Mouse (Mus musculus): ENCODE results near the gene Vwce.

Vwce gene

DNA sequence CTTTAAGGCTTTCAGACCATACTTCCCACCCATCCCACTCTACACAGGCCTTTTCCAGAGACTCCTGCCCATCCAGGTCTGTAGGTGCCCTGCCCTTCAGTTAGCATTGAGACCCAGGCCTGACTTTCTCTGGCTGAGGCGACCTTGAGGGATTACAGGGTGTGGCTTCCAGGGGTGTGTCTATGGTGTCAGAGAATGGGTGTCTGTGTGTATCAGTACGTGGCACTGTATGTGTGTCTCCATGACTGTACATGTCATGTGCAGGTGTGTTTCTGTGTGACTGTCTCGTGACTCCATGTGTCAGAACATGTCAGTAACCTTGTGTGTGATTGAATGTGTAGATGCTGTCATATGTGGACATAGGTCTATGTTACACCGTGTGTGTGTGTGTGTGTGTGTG lies 37.3 kb downstream of the Vwce start:
- CTCF ChIA-PET = interaction anchor here (0.5 to 3.4 kb wide), 5 partner anchors 35 to 70 kb away, joined by 3 to 11 read pairs (median 7); no protein-coding TSS in a partner anchor

DNA sequence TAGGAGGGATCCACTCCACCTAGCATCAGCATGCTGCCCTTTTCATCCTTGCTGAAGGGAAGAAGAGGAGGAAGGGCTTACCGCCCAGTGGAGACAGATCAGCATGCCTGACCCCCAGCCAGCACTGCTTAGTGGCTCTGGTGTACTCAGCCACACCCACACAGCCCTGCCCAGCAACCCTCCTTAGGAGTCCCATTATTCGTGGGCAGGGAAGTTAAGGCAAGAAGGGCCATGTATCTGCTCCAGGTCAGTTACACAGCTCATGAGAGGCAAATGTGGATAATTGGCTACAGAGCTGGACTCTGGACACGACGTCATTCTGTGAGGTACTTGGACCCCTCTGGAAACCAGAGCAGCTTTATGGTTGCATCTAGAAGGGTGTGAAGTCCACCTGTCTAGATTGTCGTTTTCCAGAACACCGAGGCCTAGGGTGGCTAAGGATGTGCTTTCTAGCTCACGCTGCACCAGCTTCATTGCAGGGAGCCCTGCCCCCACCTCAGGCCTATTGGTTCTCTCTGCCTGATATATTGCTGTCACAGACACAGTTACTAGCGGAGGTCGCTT lies 37.9 kb downstream of the Vwce start:
- CTCF ChIA-PET = interaction anchor here (0.5 to 3.4 kb wide), 7 partner anchors 34 to 287 kb away, joined by 3 to 11 read pairs (median 6); no protein-coding TSS in a partner anchor
- POLR2A ChIA-PET = interaction anchor here in 1 of 4 experiments (1.0 to 2.2 kb wide), 2 partner anchors 16 to 37 kb away, joined by 3 to 6 read pairs; no protein-coding TSS in a partner anchor

More for the DNA sequence above, 37.3 kb downstream of the Vwce start:
- POLR2A ChIA-PET = interaction anchor here in 1 of 4 experiments (1.0 kb wide), 1 partner anchor 38 kb away, joined by 3 read pairs; no protein-coding TSS in a partner anchor

DNA sequence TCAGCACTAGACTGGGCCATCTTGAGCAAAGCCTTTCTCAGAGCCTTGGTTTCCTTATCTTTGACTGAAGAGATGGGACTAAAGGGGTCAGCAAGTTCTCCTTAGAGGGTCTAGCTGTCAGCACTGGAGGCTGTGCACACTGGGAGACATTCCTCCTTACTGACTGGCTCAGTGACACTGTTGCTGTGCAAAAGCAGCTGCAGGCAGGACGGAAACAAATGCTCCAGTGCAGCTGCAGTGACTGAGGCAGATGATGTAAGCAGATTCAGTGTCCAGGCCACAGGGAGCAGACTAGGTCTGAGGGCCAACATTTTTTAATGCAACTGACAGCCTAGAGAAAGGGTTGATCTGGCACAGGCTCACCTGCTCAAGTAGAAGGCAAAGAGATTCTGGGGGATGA lies 39.3 kb downstream of the Vwce start:
- ChIA-PET POLR2A (interaction anchor here in 2 of 4 experiments (0.9 to 2.2 kb wide), 5 partner anchors 9 to 43 kb away, joined by 3 to 6 read pairs (median 3); no protein-coding TSS in a partner anchor), CTCF (interaction anchor here in 2 of 4 experiments (1.0 to 3.4 kb wide), 2 partner anchors 36 to 37 kb away, joined by 3 to 11 read pairs; no protein-coding TSS in a partner anchor)

DNA sequence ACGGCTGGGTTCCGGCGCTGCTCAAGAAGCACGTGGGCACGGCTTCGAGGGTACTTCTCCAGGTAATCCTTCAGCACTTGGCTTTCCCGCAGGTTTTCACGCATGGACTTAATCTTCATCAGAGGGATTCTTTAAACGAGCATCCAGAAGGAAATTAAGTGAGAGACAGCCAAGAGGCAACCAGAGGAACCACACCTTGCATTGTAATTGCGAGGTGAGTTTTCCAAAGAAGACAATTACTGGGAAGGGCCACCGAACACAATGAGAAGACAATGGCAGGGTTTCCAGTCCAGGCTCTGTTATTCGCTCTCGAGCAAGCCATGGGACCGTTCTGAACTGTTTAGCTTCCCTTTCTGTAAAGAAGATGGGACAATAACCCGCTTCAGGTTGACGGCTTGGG lies 42.6 kb downstream of the Vwce start:
- ChIA-PET CTCF (interaction anchor here (0.6 to 5.6 kb wide), 20 partner anchors 8 to 1336 kb away, joined by 3 to 60 read pairs (median 6); partner anchors contain the start of gene Ms4a15 (in 1 of the 4)), POLR2A (interaction anchor here (0.5 to 2.5 kb wide), 25 partner anchors 8 to 764 kb away, joined by 3 to 8 read pairs (median 4); partner anchors contain the start of genes Vps37c (in 2 of the 4), Ccdc86 (in 1 of the 4), Cpsf7 (in 1 of the 4) and Cyb561a3 (in 1 of the 4))

GRCm38 (mm10) chr19:10677915-10678771 lies 44.1 kb downstream of the Vwce start, which contains the start of gene Pga5:
Pga5 (minus strand) TSS chr19:10678071.
- CTCF ChIA-PET = interaction anchor here (0.6 to 5.6 kb wide), 28 partner anchors 9 to 1842 kb away, joined by 3 to 60 read pairs (median 3); partner anchors contain the start of gene Vps37c (in 1 of the 4)

GRCm38 (mm10) chr19:10678772-10679067 lies 44.7 kb downstream of the Vwce start:
- POLR2A ChIA-PET = interaction anchor here in 2 of 4 experiments (0.6 to 0.7 kb wide), 3 partner anchors 208 to 1331 kb away, joined by 3 to 5 read pairs (median 4); no protein-coding TSS in a partner anchor

More at GRCm38 (mm10) chr19:10677915-10678771, 44.1 kb downstream of the Vwce start, which contains the start of gene Pga5:
- POLR2A ChIA-PET = interaction anchor here in 3 of 4 experiments (0.6 to 1.4 kb wide), 4 partner anchors 208 to 1331 kb away, joined by 3 to 5 read pairs (median 4); no protein-coding TSS in a partner anchor

GRCm38 (mm10) chr19:10681571-10681970 lies 47.6 kb downstream of the Vwce start:
- ChIA-PET POLR2A (interaction anchor here in 1 of 4 experiments (1.0 kb wide), 1 partner anchor 28 kb away, joined by 3 read pairs; no protein-coding TSS in a partner anchor), CTCF (interaction anchor here in 2 of 4 experiments (0.9 to 2.5 kb wide), 4 partner anchors 15 to 298 kb away, joined by 4 to 14 read pairs (median 5); no protein-coding TSS in a partner anchor)

More at GRCm38 (mm10) chr19:10678772-10679067, 44.7 kb downstream of the Vwce start:
- CTCF ChIA-PET = interaction anchor here (0.6 to 5.6 kb wide), 24 partner anchors 9 to 1800 kb away, joined by 3 to 60 read pairs (median 3); partner anchors contain the start of gene Vps37c (in 1 of the 4)

DNA sequence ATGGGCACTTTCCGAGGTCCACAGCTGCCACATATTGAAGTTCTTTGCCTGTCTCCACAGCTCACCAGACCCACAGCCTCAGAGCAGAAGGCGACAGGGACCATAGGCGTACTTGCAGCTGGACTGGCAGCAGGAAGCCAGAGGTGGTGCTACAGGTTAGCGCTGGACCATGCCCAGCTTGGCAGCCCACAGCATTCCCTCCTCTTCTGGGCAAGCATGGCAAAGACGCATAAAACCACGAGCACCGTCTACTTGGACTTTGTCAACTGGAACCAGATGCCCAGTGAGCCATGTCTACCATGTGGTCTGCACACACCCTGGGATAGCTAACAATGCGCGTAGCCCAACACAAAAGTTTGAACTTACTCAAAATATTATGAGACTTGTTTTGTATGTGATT lies 51.1 kb downstream of the Vwce start:
- POLR2A ChIA-PET = interaction anchor here in 1 of 4 experiments (1.6 kb wide), 1 partner anchor 10 kb away, joined by 5 read pairs; no protein-coding TSS in a partner anchor
- CTCF ChIA-PET = interaction anchor here in 1 of 4 experiments (0.6 kb wide), 1 partner anchor 198 kb away, joined by 3 read pairs; no protein-coding TSS in a partner anchor

DNA sequence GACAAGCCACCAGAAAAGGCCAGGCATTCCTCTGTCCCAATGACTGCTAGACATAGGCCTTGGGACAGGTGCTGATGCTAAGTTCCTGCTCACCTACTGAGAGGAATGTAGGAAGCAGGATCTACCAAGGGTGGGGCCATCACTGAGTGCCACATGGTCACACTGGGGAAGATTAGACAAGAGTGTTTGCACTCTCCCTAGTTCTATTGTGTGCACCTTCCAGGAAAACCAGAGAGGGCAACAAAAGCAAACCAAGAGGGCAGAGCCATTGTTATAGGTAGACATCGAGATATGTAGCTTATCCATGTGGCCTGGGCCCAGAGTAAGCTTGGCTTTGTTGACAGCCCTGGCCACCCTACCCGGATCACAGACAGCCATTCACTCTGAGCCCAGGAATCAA lies 51.7 kb downstream of the Vwce start:
- ChIA-PET CTCF (interaction anchor here in 1 of 4 experiments (0.5 kb wide), 1 partner anchor 220 kb away, joined by 3 read pairs; no protein-coding TSS in a partner anchor), POLR2A (interaction anchor here in 3 of 4 experiments (0.6 to 1.6 kb wide), 4 partner anchors 9 to 79 kb away, joined by 4 to 10 read pairs (median 4); no protein-coding TSS in a partner anchor)

GRCm38 (mm10) chr19:10688537-10689352 lies 54.7 kb downstream of the Vwce start, which contains the start of gene Vps37c:
Vps37c (plus strand) TSS chr19:10688735.
- CTCF ChIA-PET = interaction anchor here in 3 of 4 experiments (0.5 to 1.0 kb wide), 4 partner anchors 10 to 291 kb away, joined by 3 read pairs; no protein-coding TSS in a partner anchor
- POLR2A ChIA-PET = interaction anchor here in 2 of 4 experiments (0.7 to 1.4 kb wide), 4 partner anchors 12 to 288 kb away, joined by 3 to 7 read pairs (median 4); no protein-coding TSS in a partner anchor

DNA sequence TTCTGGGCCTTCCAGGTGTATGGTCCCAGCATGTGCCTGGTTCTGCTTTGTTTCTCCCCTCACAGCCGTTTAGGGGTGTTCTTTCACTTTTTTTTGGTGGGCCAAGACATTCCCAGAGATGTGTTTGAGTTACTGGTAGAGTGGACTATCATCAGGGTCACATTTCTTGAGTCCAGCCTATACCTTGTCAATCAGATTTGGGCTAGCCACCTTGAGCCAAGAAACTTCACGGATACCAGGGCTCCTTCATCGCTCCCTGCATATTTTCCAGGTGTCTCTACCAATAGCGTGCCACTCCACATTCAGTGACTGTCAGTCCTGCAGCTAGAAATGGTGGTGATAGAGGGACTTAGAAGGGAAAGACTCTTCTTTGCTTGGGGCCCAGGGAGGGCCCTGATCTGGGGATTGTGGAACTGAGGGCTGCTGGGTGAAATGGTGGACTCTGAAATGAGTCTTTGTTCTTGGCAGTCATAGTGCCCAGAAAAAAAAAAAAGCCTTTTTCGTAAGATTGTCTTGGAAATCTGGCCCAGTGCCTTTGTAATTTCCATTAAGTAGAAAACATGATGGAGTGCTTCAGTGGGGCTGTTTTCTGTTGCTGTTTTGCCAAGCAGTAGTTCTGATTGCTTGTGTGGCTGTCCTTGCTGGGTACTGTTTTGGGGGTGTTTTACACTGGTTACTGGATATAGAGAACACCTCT lies 55.6 kb downstream of the Vwce start:
- ChIA-PET CTCF (interaction anchor here in 2 of 4 experiments (0.7 to 2.6 kb wide), 2 partner anchors 20 to 289 kb away, joined by 3 to 16 read pairs; no protein-coding TSS in a partner anchor), POLR2A (interaction anchor here in 2 of 4 experiments (1.1 to 1.2 kb wide), 2 partner anchors 13 to 59 kb away, joined by 3 to 4 read pairs; no protein-coding TSS in a partner anchor)

GRCm38 (mm10) chr19:10690336-10690735 lies 56.3 kb downstream of the Vwce start:
- CTCF ChIA-PET = interaction anchor here in 1 of 4 experiments (2.6 kb wide), 1 partner anchor 19 kb away, joined by 16 read pairs; no protein-coding TSS in a partner anchor
- POLR2A ChIA-PET = interaction anchor here in 2 of 4 experiments (1.1 to 2.5 kb wide), 3 partner anchors 13 to 84 kb away, joined by 3 to 6 read pairs (median 4); no protein-coding TSS in a partner anchor

GRCm38 (mm10) chr19:10691121-10691520 lies 57.1 kb downstream of the Vwce start:
- ChIA-PET CTCF (interaction anchor here in 2 of 4 experiments (1.2 to 2.6 kb wide), 3 partner anchors 12 to 289 kb away, joined by 3 to 16 read pairs (median 4); no protein-coding TSS in a partner anchor), POLR2A (interaction anchor here in 2 of 4 experiments (1.1 to 2.5 kb wide), 4 partner anchors 10 to 122 kb away, joined by 3 to 6 read pairs (median 4); no protein-coding TSS in a partner anchor)

DNA sequence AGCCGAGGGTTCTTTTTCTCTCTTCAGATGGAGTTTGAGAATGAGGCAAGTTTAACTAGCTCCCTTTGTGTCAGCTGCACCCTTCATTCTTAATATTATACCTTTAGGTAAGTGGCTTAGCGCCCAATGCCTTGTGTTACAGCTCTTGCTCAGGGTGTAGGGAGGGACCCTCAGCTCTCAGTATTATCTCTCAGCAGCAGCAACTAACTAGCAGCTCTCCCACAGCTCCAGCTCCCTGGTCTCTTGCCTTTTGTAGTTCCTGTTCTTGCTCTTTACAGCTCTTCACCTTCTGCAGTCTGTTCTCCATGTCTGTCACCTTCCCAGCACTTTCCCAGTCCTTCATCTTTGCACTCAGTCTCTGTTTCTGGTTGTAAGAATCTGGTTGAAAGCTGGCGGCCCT lies 57.6 kb downstream of the Vwce start:
- CTCF ChIA-PET = interaction anchor here in 3 of 4 experiments (0.6 to 2.6 kb wide), 4 partner anchors 13 to 288 kb away, joined by 3 to 16 read pairs (median 4); no protein-coding TSS in a partner anchor
- POLR2A ChIA-PET = interaction anchor here in 2 of 4 experiments (0.8 to 2.5 kb wide), 6 partner anchors 9 to 121 kb away, joined by 3 to 6 read pairs (median 4); no protein-coding TSS in a partner anchor

- CTCF ChIA-PET = interaction anchor here in 2 of 4 experiments (1.2 to 2.6 kb wide), 3 partner anchors 14 to 287 kb away, joined by 3 to 16 read pairs (median 4); no protein-coding TSS in a partner anchor
- POLR2A ChIA-PET = interaction anchor here in 2 of 4 experiments (0.5 to 2.5 kb wide), 6 partner anchors 9 to 203 kb away, joined by 3 to 6 read pairs (median 3); partner anchors contain the start of gene Prpf19 (in 1 of the 2)
Measured at GRCm38 (mm10) chr19:10692361-10692760, 58.3 kb downstream of the Vwce start.
